In genomic region chr9:115867277-115867676, GRCm38 (mm10) we compare ENCODE assay signal across 9 mouse cellular contexts. TPM values are rescaled to one million over a fixed set of nuclear protein-coding genes. Genes with fewer than 3 reads are reported as not detected.
A peak's percentile ranks its signal among the peaks of the same experiment; 100 is the strongest.
DNase-seq lines count a peak whose midpoint lies in the region; ATAC-seq and TF ChIP-seq lines count a peak whose summit lies in the region.
"Had no signal": no experiment of that assay in that cellular context is flagged by ENCODE, and none has a peak within 500 bp of the region (broad histone marks: within the 10 kb centered on the region; RNA-seq: fewer than 3 reads in every experiment).

No protein-coding gene starts in this region.

- no peak overlapping the region for H3K27ac ChIP-seq in liver, adult 2 months (replicated peaks; ENCODE audit: insufficient read depth, low read depth, low read length)
- no peak overlapping the region for H3K27ac ChIP-seq in liver, postnatal 0 days (ENCODE audit: low read depth)
- H3K27ac ChIP-seq in olfactory bulb, adult 2 months (ENCODE audit: insufficient read depth, low read depth, low read length): 0 out of 2 replicates have a peak overlapping the region, but pooled peaks have one; percentile 10

- DNase-seq in liver, adult 2 months (ENCODE audit: extremely low read depth, low read depth, low spot score): peak; percentile 4
- no peak for DNase-seq in liver, postnatal 0 days
- peak; percentile 78 to 94 for DNase-seq in adrenal gland, adult (ENCODE audit: inconsistent age in 2 of 2, low spot score in 1 of 2)
- DNase-seq in gastrocnemius, postnatal 14 days: peak; percentile 63

- H3K36me3 ChIP-seq in liver, adult 2 months (ENCODE audit: control insufficient read depth, insufficient read depth, low read length): no peaks in the 10 kb centered on the region
- H3K36me3 ChIP-seq in liver, postnatal 0 days (replicated peaks; ENCODE audit: insufficient read depth, low read length): no peaks in the 10 kb centered on the region

- H3K79me2 ChIP-seq in liver, adult 2 months (ENCODE audit: control insufficient read depth, insufficient read depth, low read length): no peaks in the 10 kb centered on the region

- H3K4me3 ChIP-seq in liver, adult 2 months (ENCODE audit: insufficient read depth, low read depth, low read length): no peak overlapping the region
- H3K4me3 ChIP-seq in liver, postnatal 0 days (ENCODE audit: low read depth, low read length): no peak overlapping the region
- no peak overlapping the region for H3K4me3 ChIP-seq in olfactory bulb, adult 2 months (ENCODE audit: insufficient read depth, low read depth, low read length)
- H3K4me3 ChIP-seq: erythroblast, embryonic 14.5 days; megakaryocyte, embryonic 14.5 days had no signal

- no peak overlapping the region for H3K9ac ChIP-seq in liver, adult 2 months (ENCODE audit: low read depth, low read length)
- no peak overlapping the region for H3K9ac ChIP-seq in liver, postnatal 0 days (replicated peaks)

- no peak for TF ChIP-seq POLR2A in liver, adult 2 months (IDR thresholded peaks at IDR 0.05; ENCODE audit: extremely low read depth, insufficient read depth, low read length)
- TF ChIP-seq POLR2A in olfactory bulb, adult 2 months (IDR thresholded peaks at IDR 0.05; ENCODE audit: insufficient read depth, low read depth, low read length): no peak

- WGBS in liver, adult 2 months: 26% methylated on average over 2 of the region's 2 CpGs
- WGBS in liver, postnatal 0 days (ENCODE audit: insufficient replicate concordance): 65% methylated on average over 2 of the region's 2 CpGs
- 8% methylated on average over 2 of the region's 2 CpGs for WGBS in olfactory bulb, adult 2 months

- TF ChIP-seq EP300 in liver, postnatal 0 days (IDR thresholded peaks at IDR 0.05; ENCODE audit: low read depth): no peak

- H3K4me2 ChIP-seq in liver, postnatal 0 days (ENCODE audit: low read depth, low read length): no peak overlapping the region

- intact Hi-C loops in gastrocnemius, postnatal 14 days (cut with DNase I; ENCODE audit: low total_unique reads): no loop called here

- H3K27me3 ChIP-seq in liver, adult 2 months (ENCODE audit: control insufficient read depth, insufficient read depth, low read length): no peaks in the 10 kb centered on the region
- no peaks in the 10 kb centered on the region for H3K27me3 ChIP-seq in liver, postnatal 0 days (ENCODE audit: insufficient read depth, low read length)

- no peak for ATAC-seq in liver, postnatal 0 days
- no peak for ATAC-seq in erythroblast, adult 5-6 weeks (replicated peaks; ENCODE audit: low FRiP score, poor library complexity, severe bottlenecking)
- ATAC-seq in megakaryocyte progenitor cell, adult 5-6 weeks (replicated peaks; ENCODE audit: poor library complexity): no peak

- TF ChIP-seq CTCF in liver, adult 2 months (IDR thresholded peaks at IDR 0.05; ENCODE audit: low read depth, low read length): no peak
- TF ChIP-seq CTCF in liver, postnatal 0 days (IDR thresholded peaks at IDR 0.05; ENCODE audit: low read depth): no peak
- TF ChIP-seq CTCF in olfactory bulb, adult 2 months (IDR thresholded peaks at IDR 0.05; ENCODE audit: insufficient read depth, low read depth, low read length): no peak

- H3K4me1 ChIP-seq in liver, adult 2 months (ENCODE audit: control insufficient read depth, insufficient read depth, low read length): no peaks in the 10 kb centered on the region; the same call in 1 of the 2 replicates
- H3K4me1 ChIP-seq in liver, postnatal 0 days (ENCODE audit: insufficient read depth): no peaks in the 10 kb centered on the region; the same call in 1 of the 2 replicates
- peaks cover 11% of the 10 kb centered on the region; the same call in 1 of the 2 replicates for H3K4me1 ChIP-seq in olfactory bulb, adult 2 months (ENCODE audit: control insufficient read depth, insufficient read depth, low read length)

- no peaks in the 10 kb centered on the region for H3K9me3 ChIP-seq in liver, postnatal 0 days (ENCODE audit: low read length)

RNA-seq across cellular contexts. Expression of gene Gadl1, which starts 42.0 kb away (rescaled TPM):
- not detected in 2 replicates for total RNA-seq in liver, adult 2 months (2014; rRNA removed)
- not detected in 2 replicates for polyA plus RNA-seq in liver, adult 2 months (2012; rRNA removed)
- 0.19 and 0.22 TPM in 2 replicates for polyA plus RNA-seq in liver, postnatal 0 days (2015; fragmentation: Nextera tagmentation; extraction: Ambion mirVana)
- 10 to 100 TPM; 19.0 to 19.4 TPM for total RNA-seq in gastrocnemius, postnatal 14 days (2021)
- polyA plus RNA-seq in olfactory bulb, adult 2 months (2012; ENCODE audit: insufficient read depth, insufficient read length, low replicate concordance, missing spikeins): not detected in 2 replicates
- not detected in 2 replicates for total RNA-seq in erythroblast, adult 5-6 weeks (2015; ENCODE audit: low replicate concordance)
- 0.98 TPM in 1 of 2 replicates, not detected in the other for total RNA-seq in erythroblast, adult 5-6 weeks (2017; ENCODE audit: low replicate concordance)
- 0.22 TPM in 1 of 2 replicates, not detected in the other for total RNA-seq in megakaryocyte progenitor cell, adult 5-6 weeks (2015)
- total RNA-seq in megakaryocyte progenitor cell, adult 5-6 weeks (2017): 0.20 and 0.71 TPM in 2 replicates
- polyA plus RNA-seq: erythroblast, embryonic 14.5 days had no signal

Comparison
In these comparisons a context has a peak if more than half of its experiments do, and no peak if none do; other contexts are left out.
1. RNA of gene Gadl1, which starts 42.0 kb away (total RNA-seq): 19.0 to 19.4 TPM in gastrocnemius, postnatal 14 days; 0.20 to 0.71 TPM in megakaryocyte progenitor cell, adult 5-6 weeks, not detected in liver, adult 2 months and 0.98 TPM in erythroblast, adult 5-6 weeks; every median in the first group is over 10 times any median in the second.